Mouse (Mus musculus): ENCODE measurements around the gene Zfp574.

The Zfp574 gene

DNA sequence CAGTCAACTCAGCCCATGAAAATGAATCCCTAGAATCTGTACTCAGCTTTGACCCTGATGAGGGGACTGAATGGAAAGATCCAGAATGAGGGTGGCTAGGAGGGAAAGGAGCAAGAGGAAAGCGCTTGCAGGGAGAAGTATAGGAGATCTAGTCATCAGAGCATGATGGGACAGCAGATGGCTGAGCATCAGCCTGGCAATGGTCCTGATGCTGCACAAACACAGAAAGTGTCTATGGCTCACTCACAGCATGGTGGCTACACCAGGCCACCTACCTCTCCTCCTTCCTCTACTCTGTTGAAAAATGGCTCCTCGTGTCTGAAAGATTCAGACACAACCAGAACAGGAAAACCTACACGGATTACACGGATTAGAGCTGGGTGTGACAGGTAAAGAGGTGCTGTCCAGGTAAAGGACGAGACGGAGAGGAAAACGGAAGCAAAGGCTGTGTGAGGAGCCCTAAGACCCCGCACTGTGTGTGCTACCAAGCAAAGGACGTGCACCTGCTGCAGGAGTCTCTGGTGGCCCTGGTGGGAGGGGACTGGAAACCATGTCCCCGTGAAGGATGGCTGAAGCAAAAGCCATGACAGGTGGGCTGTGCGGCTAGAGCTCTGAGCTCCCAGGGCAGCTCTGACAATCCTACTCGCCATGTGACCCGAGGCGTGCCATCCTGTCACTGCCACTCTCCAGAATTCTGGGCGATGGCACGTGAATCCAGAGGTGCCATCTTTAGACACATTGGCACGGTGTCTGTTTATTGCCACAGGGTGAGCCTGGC is 40.0 kb downstream of the Zfp574 start:
- no peak for DNase-seq (ENCODE audit: low spot score)

DNA sequence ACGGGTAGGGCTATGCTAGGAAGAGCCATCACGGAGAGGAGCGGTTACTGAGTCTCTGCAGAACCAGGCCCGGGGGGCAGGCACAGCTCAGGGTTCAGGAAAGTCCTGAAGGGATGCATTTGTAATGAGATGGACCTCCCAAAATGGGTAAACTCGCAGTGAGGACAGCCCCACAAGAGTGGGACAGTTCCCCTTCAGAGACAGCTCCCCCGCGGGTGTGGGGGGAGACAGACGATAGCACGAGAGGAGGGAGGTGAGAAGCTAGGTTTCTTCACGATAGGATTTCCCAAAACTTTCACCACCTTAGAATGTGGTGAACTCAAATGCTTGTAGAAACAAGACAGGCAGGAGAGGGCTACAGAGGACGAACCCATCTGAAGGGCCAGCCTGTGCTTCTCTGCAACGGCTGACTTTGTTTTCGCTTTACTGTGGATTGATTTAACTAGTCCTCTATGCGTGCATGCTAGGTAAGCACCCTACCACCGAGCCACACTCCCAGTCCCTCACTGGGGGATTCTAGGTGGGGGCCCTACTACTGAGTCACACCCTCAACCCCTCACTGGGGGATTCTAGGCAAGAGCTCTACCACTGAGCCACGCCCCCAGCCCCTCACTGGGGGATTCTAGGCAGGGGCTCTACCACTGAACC is 40.7 kb downstream of the Zfp574 start:
- no peak for DNase-seq (ENCODE audit: low spot score)

DNA sequence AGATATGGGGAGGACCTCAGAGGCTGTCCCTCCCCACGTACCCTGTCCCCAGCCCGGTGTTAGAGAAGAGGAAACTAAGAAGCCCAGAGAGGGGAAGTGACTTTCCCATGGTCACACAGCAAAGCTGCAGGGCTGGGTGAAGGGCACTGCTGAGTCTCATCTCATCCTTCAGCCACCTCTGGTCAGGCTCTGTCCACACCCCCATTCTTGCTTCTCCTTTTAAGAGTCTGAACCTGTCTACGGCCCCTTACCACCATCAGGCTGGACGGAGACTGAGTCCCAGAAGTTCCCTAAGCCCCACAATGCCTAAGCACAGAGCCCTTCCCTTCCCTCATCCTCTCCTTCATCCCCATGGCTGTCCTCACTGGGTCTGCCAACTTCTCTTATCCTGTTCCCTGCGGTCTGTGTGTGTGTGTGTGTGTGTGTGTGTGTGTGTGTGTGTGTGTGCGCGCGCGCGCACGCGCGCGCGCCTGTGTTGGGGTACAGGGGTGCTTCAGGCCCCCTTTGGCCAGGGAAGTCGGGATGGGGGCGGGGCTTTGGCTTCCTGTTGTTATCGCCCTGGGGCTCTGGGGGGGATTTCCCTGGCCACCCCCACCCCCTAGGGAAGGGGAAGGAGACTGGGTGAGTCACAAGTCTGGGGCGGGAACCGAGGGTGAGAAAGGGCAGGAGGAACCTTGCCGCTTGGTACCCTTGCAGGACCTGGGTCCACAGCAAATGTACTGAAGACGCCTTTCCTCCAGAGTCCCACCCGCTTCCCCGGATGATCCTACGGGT is 47.9 kb downstream of the Zfp574 start:
- no peak for DNase-seq (ENCODE audit: low spot score)

DNA sequence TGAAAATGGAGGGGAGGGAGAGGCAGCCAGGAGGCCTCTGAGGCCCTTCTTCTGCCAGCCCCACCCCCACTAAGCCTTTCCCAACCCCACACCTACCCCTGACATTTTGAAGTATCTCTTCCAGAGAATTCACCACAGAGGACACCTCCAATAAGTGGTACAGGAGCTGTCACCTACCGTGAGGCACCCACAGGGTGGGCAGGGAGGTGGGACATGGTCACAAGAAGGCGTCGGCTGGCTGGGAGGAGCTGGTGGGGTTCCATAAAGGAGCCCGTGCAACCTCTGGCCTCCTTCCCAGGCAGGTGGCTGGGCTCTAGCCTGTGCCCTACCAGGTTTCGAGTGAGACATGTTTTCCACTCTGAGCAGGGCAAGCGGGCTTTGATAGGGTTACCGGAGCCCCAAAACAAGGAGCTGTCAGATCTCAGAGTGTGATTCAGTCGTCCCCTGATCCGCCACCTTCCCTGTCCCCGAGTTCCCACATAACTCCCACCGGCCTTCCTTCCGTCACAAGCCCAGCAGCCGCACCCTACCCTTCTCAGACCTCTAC is 48.9 kb downstream of the Zfp574 start:
- DNase-seq (ENCODE audit: low spot score), result no peak

DNA sequence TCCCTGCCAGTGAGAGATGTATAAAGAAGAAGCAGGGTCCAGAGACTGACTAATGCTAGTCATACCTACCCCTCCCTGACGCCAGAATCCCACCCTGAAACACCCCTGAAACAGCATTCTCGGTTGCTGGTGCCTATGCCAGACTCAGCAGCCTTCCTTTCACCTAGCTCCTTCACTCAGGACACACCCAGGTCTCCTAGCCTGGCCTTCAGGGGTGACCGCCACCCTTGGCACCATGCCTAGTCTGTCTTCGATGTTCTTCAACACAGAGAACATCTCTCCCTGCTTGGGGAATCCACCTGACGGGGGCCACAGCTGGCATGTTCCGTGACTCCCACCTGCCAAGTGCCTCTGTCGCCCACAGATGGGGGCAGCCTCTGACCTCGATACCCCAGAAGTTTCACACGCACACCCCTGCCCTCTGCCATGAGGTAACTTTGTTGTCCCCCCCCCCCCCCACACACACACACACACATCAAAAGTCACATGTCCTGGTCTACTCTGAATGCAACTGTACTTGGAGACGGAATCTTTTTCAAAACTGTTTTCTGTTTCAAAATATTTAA is 53.4 kb downstream of the Zfp574 start:
- no peak for DNase-seq (ENCODE audit: low spot score)

DNA sequence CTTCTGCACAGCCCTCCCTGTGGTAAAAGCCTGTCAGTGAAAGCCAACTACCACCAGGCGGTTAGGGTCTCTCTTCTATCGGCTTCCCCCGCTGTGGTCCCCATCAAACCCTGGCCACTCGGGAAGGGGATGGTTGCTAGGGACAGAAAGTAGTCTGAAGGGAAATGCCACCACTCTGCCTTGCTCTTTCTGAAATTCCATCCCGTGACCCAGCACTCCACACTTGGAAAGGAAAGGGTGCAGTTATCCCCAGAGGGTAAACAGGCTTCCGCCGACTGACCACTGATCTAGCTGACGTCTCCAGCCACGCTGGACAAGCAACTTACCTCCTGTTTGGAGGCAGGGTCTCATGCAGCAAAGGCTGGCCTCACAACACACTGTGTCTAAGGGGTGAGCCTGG is 55.6 kb downstream of the Zfp574 start:
- no peak for DNase-seq (ENCODE audit: low spot score)

DNA sequence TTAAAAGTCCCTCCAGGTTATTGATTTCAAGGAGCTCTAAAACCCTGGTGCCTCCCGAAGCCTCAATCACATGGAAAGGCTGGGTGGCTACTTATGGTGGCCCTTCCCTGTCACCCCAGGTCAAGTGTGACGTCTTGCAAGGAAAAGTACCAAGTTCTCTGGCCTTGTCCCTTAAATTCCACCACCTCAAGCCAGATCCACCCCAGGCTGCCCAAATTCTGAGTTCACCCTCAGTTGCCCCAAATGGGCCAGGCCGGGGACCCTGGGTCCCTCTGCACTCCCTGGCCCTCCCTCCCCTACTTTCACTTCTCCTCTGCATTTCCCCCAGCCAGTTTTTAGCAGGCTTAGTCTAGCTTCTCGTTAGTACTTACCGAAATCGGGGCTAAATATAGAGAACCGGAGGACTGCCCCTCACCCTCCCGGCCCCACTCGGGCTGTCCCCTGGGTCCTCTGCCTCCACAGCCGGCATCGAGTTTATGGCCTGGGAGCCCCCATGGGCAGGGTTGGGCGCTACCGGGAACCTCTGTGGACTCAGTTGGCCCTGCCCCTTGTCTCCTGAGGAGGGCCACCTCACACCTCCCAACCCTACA is 57.1 kb downstream of the Zfp574 start:
- DNase-seq (ENCODE audit: low spot score), result no peak

DNA sequence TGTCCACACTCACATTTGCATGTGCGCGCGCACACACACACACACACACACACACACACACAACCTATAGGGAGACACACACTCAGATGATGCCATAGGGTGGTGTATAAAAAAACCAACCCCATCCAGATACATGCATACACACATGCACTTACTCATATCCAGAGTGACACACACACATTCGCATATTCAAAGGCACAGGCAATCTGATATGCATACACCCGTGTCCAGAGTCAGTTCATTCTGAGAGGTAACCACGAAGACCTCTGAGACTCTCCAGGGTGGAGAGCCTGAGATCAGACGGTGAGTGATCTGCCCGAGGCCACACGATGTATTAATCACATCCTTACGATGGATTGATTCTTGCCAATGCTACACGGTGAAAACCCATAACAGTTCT is 58.2 kb downstream of the Zfp574 start:
- DNase-seq (ENCODE audit: low spot score), result no peak

DNA sequence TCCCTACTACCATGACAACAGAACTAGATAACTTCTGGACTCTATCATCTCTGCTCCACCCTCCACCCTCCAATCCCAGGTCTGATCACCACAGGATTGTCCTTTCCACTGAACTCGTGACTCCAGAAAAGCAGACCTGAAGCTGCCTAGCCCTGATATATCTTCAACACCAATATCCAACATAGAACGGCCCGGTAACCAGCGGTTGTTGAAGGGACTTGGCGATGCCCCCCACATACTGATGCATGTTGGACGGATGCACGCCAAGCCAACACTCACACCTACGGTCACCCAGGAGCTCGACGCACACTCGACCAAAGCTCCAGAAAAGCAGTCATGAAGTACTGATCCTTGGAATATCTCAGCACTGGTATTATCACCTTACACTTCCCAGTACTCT is 58.9 kb downstream of the Zfp574 start:
- no peak for DNase-seq (ENCODE audit: low spot score)

DNA sequence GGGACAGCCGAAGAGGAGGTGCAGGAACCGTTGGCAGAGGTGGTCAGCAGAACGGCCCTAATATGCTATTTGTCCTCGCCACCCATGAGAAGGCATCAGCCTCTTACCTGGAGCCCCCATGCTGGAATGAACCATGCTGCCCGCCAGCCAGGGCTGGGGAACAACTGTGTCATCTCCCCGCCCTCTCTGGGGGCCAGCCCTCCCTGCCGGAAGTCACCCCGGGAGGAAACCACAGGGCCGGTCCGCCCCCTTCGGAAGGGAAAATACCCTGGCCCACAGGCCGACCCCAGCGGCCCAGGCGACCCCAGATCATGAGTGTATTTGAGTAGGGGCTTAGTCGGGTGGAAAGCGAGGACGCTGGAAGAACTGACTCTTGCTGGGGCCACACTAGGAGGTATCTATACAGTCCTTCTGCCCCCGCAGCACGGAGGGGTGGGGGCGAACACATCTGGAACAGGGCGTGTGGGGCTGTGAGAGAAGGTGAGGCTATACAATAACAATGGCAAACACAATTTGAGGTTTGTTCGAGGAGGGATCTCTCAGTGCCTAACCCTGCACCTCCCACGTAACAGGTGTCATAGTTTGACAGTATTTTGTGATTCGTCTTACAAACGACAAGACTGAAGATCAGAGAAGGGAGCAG is 60.1 kb downstream of the Zfp574 start:
- no peak for DNase-seq (ENCODE audit: low spot score)

All from MN1 (cell line).